Mouse (Mus musculus) hematopoietic stem cell, adult 5-6 weeks (primary cell): ENCODE data around the gene Ctsk. TPM values are rescaled to one million over a fixed set of nuclear protein-coding genes. Genes with fewer than 3 reads are reported as not detected.
"Not testable (repeated sequence)": the region's sequence is repeated elsewhere in the genome, so short reads cannot be mapped to it uniquely, and the experiment has no call there.

Experiments used
- ATAC-seq, 2 experiments: fragments of 125-278 bp in 1 of 2; replicated peaks in 1 of 2; 2 replicates each; pipeline ENCODE4 v1.8.0; 2016 to 2017; ENCODE audit warnings: inconsistent platforms in 2 of 2, mild to moderate bottlenecking in 2 of 2, moderate number of reproducible peaks in 2 of 2, low read depth in 1 of 2, moderate TSS enrichment in 1 of 2; ENCODE audit not compliant: low FRiP score in 2 of 2, poor library complexity in 2 of 2, severe bottlenecking in 2 of 2, insufficient read depth in 1 of 2, low TSS enrichment in 1 of 2
- total RNA-seq: library from RNA; stranded (forward); fragments of 172-1452, 232-1000 nt; gene quantifications from 2 replicates; pipeline ENCODE4 v1.2.3, GENCODE M21; 2017

Ctsk gene
- total RNA-seq, 1 experiment from 2014 or later: not detected

GRCm38 (mm10) chr3:95518891-95519290 lies 19.8 kb downstream of the Ctsk start:
- ATAC-seq: peak; percentile 42 to 53

GRCm38 (mm10) chr3:95519315-95519714 lies 20.3 kb downstream of the Ctsk start:
- no peak for ATAC-seq

GRCm38 (mm10) chr3:95520100-95520499 lies 21.0 kb downstream of the Ctsk start:
- ATAC-seq: no peak

- peak in 1 of 2 experiments; percentile 38; a peak in 2 of 4 replicates for ATAC-seq
Measured at GRCm38 (mm10) chr3:95521168-95521567, 22.1 kb downstream of the Ctsk start.

- peak; percentile 54 to 67; a peak in 3 of 4 replicates for ATAC-seq
Measured at GRCm38 (mm10) chr3:95523662-95524061, 24.6 kb downstream of the Ctsk start.

- ATAC-seq: no peak
Measured at GRCm38 (mm10) chr3:95524673-95525072, 25.6 kb downstream of the Ctsk start.

- ATAC-seq: no peak
Measured at GRCm38 (mm10) chr3:95526111-95526510, 27.1 kb downstream of the Ctsk start.

- peak; percentile 35 to 60 for ATAC-seq
Measured at GRCm38 (mm10) chr3:95526622-95527211, 27.7 kb downstream of the Ctsk start, which contains the start of gene Ctss. TSS of gene Ctss (plus strand) at chr3:95526786.

GRCm38 (mm10) chr3:95529814-95530213 lies 30.8 kb downstream of the Ctsk start:
- no peak for ATAC-seq

GRCm38 (mm10) chr3:95531025-95531424 lies 32.0 kb downstream of the Ctsk start:
- ATAC-seq: no peak

GRCm38 (mm10) chr3:95533364-95533763 lies 34.3 kb downstream of the Ctsk start:
- no peak for ATAC-seq

GRCm38 (mm10) chr3:95534927-95535326 lies 35.9 kb downstream of the Ctsk start:
- no peak for ATAC-seq

GRCm38 (mm10) chr3:95538936-95539335 lies 39.9 kb downstream of the Ctsk start:
- no peak for ATAC-seq

GRCm38 (mm10) chr3:95539837-95540236 lies 40.8 kb downstream of the Ctsk start:
- no peak for ATAC-seq

- not testable (repeated sequence) for ATAC-seq
Measured at GRCm38 (mm10) chr3:95541186-95541585, 42.1 kb downstream of the Ctsk start.

- no peak for ATAC-seq
Measured at GRCm38 (mm10) chr3:95542171-95542570, 43.1 kb downstream of the Ctsk start.

GRCm38 (mm10) chr3:95542981-95543380 lies 43.9 kb downstream of the Ctsk start:
- no peak for ATAC-seq

GRCm38 (mm10) chr3:95550176-95550575 lies 51.1 kb downstream of the Ctsk start:
- no peak for ATAC-seq

GRCm38 (mm10) chr3:95553986-95554385 lies 54.9 kb downstream of the Ctsk start:
- ATAC-seq: no peak
